Mouse (Mus musculus) megakaryocyte, adult 5-6 weeks (primary cell): ENCODE results near the gene Pard3b. TPM values are rescaled to one million over a fixed set of nuclear protein-coding genes. Genes with fewer than 3 reads are reported as not detected.
A peak's percentile ranks its signal among the peaks of the same experiment; 100 is the strongest.

ENCODE experiments used
- ATAC-seq: 2 replicates; pipeline ENCODE4 v1.8.0; 2016; ENCODE audit warnings: mild to moderate bottlenecking, inconsistent platforms; ENCODE audit not compliant: poor library complexity, severe bottlenecking
- total RNA-seq, 2 experiments: library from RNA; stranded (forward) in 1 of 2; stranded (reverse) in 1 of 2; fragments of 153-499, 151-499 nt in 1 of 2; fragments of 221-1000, 200-1000 nt in 1 of 2; gene quantifications; 2 replicates each; pipeline versions ENCODE4 v1.2.3 to v1.2.4; 2015 to 2017

Pard3b gene
- total RNA-seq, 2 experiments from 2014 or later, result 0.45 to 0.48 TPM

DNA sequence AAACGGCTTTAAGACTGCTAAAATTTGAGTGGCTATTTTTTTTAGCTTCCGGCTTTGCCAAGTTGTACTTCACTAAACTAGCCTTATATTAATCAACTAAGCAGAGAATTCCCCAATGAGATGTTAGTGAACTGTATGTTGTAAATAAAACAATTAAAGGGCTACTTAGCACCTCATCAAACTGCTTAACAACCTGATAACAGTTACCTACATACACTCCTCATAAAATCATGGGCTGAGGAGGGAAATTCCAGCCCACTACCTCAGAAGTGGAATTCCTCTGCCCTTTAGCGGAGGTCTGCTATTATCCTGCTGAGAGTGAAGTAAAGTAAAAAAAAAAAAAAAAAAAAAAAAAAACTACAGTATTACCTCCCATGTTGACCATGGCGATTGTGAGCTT, 986.7 kb downstream of the Pard3b start:
- no peak for ATAC-seq

DNA sequence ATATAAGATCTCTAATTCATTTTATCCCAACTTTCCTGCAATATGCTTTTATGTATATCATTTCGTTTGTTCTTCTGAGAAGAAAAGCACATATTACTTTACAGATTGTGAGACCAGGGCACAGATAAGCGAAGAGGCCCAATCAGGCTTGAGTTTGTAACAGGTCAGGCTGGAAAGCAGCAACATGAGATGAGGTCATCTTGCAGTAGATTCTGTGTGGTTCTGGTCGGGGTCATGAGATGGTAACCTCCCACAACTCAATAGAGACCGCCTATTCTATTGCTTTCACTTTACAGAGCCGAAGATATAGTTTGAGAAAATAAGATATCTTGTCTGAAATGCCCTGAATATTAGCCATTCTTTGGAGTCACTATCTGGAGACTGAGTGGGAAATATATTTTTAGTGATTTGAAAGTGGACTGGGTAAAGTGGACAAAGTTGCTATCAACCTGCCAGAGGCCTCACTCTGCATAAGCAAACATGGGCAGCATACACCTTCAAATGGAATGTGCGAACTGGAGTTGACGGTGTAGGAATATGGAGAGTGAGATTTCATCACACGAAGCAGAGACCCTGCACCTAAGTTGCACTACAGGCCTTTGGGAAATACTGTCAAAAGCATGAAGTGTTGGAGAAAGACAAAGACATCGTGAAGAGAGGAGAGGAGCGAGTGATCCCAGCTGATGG, 987.3 kb downstream of the Pard3b start:
- no peak for ATAC-seq

DNA sequence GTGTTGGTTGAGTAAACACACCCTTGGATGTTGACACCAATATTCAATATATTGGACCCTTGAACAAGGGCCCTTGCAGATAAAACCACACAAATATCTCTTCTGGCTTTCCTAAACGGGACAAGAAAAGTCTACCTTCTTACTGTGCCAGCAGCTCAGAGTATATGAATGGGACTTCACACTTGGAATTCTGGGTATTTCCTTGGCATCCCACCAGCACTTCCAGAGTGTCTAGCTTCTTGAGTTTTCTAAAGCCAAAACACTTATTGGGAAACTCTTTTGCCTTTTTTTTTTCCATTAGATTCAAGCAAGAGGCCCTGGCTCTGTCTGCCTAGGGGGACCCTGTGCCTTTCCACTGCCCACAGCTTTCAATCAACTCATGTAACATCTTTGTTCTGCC, 991.3 kb downstream of the Pard3b start:
- ATAC-seq, result no peak

DNA sequence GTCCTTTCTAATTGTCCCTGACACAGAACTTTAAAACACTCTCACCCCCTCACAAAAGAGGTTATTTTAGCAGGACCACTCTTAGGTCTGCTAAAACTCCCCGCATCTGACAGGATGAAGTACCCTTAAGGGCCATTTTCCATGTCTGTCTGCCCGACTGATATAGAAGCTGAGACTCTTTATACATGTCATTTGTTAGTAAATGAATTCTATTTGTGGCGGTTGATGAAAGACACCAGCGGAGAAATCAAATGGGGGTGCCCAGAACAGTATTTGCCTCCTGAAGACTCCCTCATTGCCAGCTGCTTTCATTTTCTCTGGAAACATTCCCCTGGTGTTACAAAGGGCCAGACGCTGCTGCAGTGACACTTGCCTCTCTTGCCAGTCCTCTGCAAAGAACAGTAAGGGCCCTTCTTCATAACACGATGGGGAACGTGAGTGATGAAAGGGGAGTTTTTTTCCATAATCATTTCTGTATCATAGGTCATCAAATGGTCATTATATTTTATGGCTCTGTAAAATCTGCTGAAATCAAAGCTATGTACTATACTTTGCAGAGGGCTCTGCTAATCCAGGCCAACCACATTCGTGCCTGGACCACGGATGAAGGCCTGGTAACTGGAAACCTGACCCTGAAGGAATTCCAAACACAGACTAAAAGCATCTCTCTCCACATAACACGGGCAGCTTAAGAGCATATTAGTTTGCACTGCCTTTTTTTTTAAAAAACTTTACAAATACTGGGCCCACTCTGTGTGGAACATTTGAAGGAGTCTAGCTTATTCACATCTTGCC, 993.1 kb downstream of the Pard3b start:
- no peak for ATAC-seq

DNA sequence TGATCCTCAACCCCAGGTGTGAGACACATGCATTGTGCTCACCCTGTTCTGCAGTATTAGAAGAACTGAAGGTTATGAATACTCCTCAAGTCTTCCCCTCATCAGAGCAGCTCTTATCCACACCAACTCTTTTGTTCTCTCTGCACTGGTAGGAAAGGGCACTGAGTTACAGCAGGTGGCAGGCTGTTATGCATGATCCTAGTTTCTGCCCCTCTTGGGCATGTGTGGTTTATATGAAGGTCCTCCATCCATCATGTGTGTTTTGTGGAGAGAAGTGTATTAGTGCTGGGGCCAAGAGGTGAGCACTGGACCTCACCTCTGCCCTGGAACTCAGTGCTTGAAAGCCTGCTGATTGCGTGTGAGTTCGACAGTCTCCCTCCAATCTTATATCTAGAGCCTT, 994.3 kb downstream of the Pard3b start:
- no peak for ATAC-seq

DNA sequence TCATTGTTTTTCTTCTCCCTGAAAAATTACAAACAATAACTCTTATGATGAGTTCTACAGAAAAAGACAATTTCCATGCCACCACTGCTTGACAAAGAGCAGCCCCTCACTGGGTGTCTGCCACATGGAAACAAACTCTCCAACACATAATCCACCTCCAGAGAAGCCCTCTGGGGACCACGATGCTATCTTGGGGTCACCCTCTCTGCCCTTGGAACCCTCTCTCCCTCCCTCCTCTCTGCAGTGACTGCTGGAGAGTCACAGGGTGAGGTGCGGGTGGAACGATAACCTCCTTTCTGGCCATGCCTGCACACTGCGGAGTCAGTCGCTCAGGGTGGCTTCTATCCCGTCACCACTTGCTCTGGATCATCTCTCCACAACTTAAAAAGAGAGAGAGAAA, 996.6 kb downstream of the Pard3b start:
- no peak for ATAC-seq

DNA sequence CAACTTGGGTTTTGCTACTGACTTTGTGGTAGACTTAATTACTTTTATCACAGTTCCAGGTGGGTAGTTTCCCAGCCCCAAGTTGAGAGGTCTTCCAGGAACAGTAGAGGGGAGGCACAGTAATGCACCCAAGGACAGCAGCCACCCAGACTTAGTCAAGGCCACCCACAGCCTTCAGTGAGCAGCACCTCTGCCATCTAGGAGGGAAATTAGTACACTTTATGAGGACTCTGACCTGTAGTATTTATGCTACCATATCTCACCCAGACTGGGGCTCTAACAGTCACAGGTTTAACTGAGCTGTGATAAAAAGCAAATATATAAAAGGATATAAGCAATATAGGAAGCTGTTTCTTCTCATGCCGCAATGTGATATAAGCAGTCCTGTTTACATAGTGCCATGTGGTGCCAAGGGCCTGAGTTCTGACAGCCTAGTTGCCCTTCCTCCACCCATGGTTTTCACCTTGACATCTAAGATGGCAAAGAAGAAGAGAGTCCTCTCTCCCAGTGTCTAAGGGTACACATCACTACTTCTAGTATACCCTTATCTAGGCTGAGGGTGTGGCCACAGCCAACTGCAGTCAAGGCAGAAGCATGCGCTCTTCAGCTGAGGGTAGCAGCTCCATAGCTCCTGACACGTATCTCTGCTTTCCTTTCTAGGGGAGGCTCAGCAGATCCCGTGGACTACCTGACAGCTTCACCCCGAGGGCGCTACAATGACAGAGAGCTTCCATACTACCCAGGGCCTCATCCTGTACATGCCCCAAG, 998.5 kb downstream of the Pard3b start:
- ATAC-seq, result no peak

DNA sequence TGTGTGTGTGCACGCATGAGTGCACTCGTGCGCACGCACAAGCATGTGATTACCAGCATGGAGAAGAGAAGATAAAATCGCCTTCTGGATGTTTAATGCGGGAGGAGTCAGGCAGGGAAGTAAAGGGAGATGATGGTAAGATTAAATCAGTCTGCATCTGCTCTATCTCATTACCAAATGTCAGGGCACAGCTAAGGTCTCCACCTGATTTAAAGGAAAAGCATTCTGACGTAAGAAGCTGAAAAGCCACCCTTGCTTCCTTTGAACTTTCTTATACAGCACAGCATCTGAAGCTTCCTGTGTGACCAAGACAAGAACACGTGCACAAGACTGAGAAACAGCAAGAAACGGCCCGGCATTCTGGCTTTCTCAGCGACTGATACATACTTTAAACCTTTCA, 1000.4 kb downstream of the Pard3b start:
- ATAC-seq, result no peak

DNA sequence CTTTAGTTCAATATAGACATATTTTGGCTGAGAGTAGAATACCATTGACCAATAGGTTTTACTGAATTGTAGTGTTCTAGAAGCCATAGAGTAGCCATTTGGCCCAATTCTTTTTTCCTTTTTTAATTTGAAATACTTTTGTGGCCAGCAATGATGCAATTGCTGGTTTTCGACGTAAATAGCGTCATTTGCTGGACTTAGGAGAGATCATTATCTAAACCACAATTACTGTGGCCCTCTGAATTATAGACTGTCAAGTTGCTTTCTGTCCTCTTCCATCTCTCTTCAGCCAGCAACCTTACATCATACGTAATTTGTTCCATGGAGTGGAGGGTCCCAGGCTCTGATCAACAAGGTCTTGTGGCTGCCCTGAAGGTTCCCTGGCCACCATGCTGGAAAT, 1000.8 kb downstream of the Pard3b start:
- ATAC-seq, result no peak

DNA sequence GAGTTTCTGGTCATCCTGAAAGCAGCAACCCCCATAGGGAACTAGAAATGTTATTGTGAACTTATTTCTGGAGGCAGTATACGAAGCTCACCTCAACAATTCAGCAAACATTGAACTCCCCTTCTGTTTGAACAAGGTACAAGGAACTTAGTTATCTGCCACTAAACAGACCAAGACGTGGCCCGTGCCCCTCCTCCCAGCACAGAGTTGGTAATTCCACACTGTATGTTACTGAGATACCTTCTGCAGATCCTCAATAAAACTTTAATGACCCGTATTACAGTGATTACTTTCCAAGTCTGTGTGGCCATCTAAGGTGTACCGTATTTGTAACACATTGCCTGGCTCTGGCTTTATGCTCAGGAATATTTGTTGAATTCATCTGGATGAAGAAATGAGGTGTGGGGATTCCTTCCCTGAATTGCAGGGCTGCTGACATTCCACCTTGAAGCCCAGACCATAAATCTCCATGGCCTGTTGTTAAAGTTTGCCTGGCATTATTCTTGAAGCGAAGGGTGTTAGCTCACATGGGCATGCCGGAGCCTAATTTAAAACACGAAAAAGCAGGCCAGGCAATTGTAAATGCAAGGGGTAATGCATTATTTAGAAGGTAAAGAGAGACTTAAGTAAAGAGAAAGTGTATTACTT, 1006.1 kb downstream of the Pard3b start:
- ATAC-seq, result no peak

DNA sequence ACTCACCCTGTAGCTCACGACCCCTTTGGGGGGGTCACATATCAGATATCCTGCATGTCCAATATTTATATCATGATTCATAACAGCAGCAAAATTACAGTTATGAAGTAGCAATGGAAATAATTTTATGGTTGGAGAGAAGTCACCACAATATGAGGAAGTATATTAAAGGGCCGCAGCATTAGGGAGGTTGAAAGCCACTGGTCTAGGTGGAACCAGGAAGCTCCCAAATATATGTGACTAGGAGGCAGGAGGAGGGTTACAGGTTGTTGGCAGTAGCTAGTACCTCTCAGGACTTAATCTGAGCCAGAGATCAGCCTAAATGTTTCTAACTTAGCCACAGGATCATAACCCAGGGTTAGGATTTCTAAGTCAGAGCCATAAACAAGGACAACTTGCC, 1008.2 kb downstream of the Pard3b start:
- ATAC-seq, result 0 out of 2 replicates have a peak, but pooled peaks have one; percentile 52

DNA sequence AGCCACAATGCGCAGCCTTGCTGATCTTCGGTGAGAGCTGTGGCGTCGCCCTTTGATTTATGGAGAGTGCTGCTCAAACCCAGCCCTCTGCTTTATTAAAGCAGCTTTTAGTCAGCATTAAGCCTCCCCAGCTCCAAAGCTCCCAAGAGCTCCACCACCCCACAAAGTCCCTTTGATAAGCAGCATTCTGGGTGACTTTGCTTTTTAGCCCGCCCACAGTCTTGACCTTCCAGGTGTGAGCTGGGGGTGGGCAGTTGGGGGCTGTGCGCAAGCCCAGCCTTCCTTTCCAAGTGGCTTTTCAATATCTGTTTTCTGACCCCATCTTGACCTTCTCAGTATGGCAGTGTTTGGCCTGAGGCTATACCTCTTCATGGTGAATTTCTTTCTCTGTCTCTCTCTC, 1009.5 kb downstream of the Pard3b start:
- no peak for ATAC-seq

DNA sequence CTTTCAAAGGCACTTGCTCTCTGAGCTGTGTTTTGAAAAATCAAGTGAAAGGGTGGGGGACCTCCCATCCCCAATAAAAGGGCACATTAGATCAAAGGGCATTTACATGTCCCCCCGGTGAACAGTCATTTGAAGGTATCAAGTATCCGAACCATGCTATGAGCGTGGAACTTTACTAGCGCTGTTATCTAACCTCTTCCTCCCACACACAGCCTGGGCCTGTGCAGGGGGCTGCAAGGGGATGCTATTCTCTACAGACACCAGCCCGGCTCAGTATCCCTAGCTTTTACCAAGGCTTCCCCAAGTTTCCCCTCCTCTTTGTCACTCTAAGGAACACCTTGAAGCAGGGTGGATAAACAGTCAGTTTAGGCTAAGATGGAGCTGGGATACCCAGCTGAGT, 1010.0 kb downstream of the Pard3b start:
- ATAC-seq, result no peak

DNA sequence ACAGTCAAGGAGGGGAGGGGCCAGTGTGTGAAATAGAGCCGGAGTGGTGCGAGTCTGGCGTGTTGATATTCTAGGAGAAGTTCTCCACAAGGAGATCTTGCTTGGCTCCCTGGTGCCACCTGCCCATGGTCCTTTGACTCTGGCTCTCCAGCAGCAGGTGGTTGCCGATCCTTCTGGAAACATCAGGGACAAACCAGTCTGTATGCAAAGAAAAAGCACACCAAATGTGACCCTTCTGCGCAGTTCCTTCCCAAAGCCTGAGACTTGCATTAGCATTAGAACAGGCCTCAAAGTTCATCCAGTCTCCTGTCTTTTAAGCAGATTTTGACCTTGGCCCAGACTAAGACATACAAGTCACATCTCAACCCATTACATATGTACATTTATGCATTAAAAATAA, 1011.9 kb downstream of the Pard3b start:
- ATAC-seq, result no peak

DNA sequence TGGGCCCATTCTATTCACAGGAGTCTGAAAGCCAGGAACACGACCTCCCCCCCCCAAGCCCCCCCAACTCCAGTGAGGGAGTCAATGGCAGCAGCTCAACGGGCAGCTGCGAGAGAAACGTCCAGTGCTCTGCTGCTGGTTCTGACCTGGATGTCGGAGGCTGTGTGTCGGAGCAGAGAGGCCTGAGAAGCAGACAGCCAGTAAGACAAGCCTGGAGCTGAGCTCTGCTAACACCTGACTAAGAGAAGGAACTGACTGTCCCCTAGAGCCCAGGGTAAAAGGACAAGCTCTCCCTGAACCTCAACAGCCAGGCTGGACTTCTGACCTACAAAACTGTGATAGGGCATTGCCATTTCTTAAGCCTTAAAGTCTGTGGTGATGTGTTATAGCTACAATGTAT, 1015.8 kb downstream of the Pard3b start:
- no peak for ATAC-seq

DNA sequence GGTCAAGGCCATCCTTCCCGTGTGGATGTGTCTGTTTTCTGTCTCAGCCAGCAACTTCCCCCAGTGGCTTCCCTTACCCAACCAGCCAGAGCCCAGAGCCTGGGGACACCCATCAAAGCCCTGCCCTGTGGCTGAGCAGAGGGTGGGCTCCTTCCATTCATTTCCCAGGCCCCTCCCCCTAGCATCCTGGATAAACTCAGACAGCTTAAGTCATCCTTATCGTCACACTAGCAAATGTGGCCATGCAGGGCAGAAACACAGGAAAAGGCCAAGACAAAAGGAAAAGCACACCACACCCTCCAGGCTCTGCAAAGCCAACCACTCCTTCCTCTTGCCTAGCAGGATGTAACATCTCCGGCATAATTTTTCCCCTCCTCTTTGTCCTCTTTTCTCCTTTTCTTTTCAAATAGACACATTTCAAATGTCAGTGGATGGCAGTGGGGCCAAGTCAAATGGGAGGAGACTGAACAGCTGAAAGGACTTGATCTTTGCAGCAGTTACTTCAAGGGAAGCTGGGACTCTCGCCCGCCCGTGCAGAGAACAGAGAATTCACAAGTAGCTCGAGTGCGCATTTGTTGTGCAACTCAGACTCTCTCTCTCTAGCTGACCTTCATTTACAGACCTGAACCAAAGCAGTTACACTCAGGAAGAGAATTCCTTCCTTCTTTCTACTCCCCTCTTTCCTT, 1026.5 kb downstream of the Pard3b start:
- ATAC-seq, result peak; percentile 82

DNA sequence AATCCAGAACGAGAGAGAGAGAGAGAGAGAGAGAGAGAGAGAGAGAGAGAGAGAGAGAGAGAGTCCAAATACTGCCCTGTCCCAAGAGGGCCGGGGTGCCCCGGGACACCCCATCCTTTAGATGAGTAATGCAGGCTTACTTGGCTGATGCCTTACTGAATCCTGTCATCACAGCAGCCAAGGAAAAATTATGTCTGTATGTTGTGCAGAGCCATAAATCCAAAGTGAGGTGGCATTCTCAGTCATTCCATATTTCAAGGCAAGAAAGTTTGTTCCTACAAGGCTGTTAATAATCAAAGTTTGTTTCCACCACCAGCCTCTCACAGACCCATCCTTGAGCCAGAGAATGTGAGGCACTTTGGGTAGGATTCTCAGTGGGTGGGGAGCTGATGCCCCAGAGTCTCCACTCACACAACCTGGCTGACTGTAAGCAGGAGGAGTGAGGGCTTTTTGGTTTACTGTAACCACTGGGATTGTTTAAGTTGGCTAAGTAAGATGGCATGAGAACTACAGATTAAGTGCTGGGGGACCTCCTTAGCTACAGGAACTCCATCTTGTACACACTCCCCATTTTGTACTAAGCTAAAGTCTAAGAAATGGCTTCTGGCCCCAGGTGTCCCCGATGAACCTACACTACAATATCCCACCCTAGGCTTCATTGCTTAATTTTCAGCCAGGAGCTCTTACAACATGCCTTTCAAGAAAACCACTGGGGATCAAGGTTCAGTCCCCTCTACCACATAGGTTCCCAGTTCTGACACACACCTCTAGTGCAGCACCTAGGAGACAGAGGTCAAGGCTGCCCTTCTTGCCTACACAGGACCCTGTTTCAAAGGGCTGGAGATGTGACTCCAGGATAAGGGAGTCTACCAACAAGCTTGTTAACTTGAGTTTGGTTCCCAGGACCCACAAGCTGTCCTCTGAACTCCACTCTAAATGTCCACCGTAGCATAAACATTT, 1027.4 kb downstream of the Pard3b start:
- no peak for ATAC-seq

DNA sequence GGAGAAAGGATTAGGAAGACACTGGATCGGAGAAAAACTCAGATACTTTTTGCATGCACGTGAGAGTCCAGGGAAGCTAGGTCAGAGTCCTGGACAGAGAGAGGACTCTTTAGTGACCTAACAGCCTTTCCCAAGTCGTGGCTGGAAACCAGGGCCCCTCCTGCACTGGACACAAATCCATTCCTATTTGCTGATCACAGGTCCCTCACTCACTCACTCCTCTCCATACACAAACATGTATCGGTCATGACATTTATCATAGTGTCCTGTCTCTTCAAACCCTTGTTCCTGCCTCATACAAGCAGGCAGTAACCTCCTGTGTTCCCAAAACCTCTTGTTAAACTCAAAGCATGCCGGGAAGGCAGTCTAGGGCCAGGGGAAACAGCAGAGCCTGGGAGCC, 1028.2 kb downstream of the Pard3b start:
- no peak for ATAC-seq

DNA sequence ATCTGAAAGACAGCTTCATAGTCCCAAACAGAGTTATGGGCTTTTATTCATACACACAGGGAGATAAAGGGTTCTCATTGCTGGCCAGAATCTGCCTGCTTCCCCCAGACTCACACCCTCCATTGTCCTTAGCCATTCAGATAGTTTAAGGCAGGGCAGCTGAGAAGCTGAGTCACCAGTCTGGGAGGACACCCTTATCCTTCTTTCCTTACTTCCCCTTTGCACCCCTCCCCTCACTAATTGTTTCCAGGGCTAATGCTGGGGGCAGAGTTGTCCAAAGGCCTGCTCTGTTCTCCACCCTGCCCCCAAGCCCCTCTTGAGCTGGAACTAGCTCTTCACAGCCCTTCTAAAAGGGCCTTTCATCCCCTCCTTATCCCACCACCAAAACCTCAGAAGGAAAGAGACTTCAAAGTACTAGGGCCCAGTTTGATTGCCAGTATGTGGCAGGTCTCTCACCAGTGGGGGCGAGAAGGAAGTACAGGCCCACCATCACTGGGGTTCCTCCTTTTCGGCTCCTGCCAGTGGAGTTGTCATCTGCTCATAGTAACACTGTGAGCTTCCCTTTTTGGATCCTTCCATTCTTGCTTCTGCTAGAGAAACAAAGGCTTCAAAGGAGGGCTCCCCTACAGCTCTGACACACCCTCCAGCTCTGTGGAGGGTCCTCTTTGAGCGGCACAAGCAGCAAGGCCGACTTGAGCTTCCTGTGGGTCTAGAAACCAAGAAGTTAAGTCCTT, 1040.2 kb downstream of the Pard3b start:
- peak; percentile 90 for ATAC-seq
